Mouse (Mus musculus) mammary gland, adult 2 months (tissue): ENCODE data around the gene Rdh13. TPM values are rescaled to one million over a fixed set of nuclear protein-coding genes. Genes with fewer than 3 reads are reported as not detected.

Source experiments
- polyA plus RNA-seq: library from polyadenylated mRNA; depleted of rRNA; stranded (reverse); fragments of >200 nt; gene quantifications from 2 replicates; pipeline ENCODE4 v1.2.3, GENCODE M21; 2012; ENCODE audit warnings: low replicate concordance; rRNA removed

Rdh13 gene
- 13.7 and 19.8 TPM in 2 replicates for polyA plus RNA-seq

GRCm38 (mm10) chr7:4445216-4445791 is at the start of gene Rdh13:
Rdh13 (minus strand) TSS chr7:4445649.

GRCm38 (mm10) chr7:4460576-4461434 is 15.4 kb upstream of the Rdh13 start, which contains the start of gene Eps8l1:
Eps8l1 (plus strand) TSS chr7:4460674.

GRCm38 (mm10) chr7:4397730-4398129 is 47.7 kb downstream of the Rdh13 start, which contains the start of gene Gp6:
Gp6 (minus strand) TSS chr7:4397744.

Other genes starting within 250 kb of the Rdh13 start
- gene Lilra5, start 207.9 kb downstream of the Rdh13 start, polyA plus RNA-seq = 0.56 and 0.57 TPM in 2 replicates
- 1.1 and 1.8 TPM in 2 replicates for gene Ncr1, start 107.9 kb downstream of the Rdh13 start, polyA plus RNA-seq
- gene Gp6, start 47.9 kb downstream of the Rdh13 start, polyA plus RNA-seq = not detected in 2 replicates
- 15.5 and 16.5 TPM in 2 replicates for gene Eps8l1, start 15.0 kb upstream of the Rdh13 start, polyA plus RNA-seq
- gene Ppp1r12c, start 56.0 kb upstream of the Rdh13 start, polyA plus RNA-seq = 48.9 and 90.4 TPM in 2 replicates
- 0.20 and 1.3 TPM in 2 replicates for gene Tnnt1, start 70.7 kb upstream of the Rdh13 start, polyA plus RNA-seq
- 6.1 and 8.4 TPM in 2 replicates for gene Tnni3, start 78.6 kb upstream of the Rdh13 start, polyA plus RNA-seq
- gene Dnaaf3, start 86.8 kb upstream of the Rdh13 start, polyA plus RNA-seq = 9.0 and 14.9 TPM in 2 replicates
- gene Syt5, start 101.9 kb upstream of the Rdh13 start, polyA plus RNA-seq = 0.10 and 0.62 TPM in 2 replicates
- 0.06 TPM in 1 of 2 replicates, not detected in the other for gene Ptprh, start 158.4 kb upstream of the Rdh13 start, polyA plus RNA-seq
- gene Tmem86b, start 185.8 kb upstream of the Rdh13 start, polyA plus RNA-seq = 14.9 and 19.6 TPM in 2 replicates
- gene Ppp6r1, start 213.4 kb upstream of the Rdh13 start, polyA plus RNA-seq = 109 and 135 TPM in 2 replicates
- 29.8 and 46.7 TPM in 2 replicates for gene Hspbp1, start 239.4 kb upstream of the Rdh13 start, polyA plus RNA-seq
- 4.4 and 6.0 TPM in 2 replicates for gene Brsk1, start 245.0 kb upstream of the Rdh13 start, polyA plus RNA-seq